Mouse (Mus musculus): ENCODE measurements around the gene Bpifb9a. TPM values are rescaled to one million over a fixed set of nuclear protein-coding genes. Genes with fewer than 3 reads are reported as not detected.
"Not testable (repeated sequence)": the region's sequence is repeated elsewhere in the genome, so short reads cannot be mapped to it uniquely, and the experiment has no call there.

The Bpifb9a gene
- polyA plus RNA-seq, 1 experiment from 2014 or later: not detected

DNA sequence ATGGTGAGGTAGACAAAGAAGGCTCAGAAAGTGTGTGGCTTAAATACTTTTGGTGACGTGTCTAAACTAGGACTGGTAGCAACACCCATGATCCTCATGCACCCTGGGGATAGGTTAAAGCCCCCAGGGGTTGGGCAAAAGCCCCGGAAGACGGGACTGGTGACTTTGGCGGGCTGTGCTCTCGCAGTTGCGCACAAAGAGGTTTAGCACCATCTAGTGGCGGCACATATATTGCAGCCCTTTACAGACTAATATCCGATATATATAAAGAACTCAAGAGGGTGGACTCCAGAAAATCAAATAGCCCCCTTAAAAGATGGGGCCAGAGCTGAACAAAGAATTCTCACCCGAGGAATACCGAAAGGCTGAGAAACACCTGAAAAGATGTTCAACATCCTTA lies 37.1 kb downstream of the Bpifb9a start:
- 2% methylated on average over 10 of the region's 10 CpGs for WGBS
- 0 out of 2 replicates have a peak overlapping the region, but pooled peaks have one; percentile 31 for H3K4me2 ChIP-seq (replicated peaks; ENCODE audit: low read depth, low read length)
- H3K9ac ChIP-seq (replicated peaks; ENCODE audit: low read length); H3K4me1 ChIP-seq (ENCODE audit: insufficient read depth, low read length); H3K27ac ChIP-seq (ENCODE audit: low read length); H3K4me3 ChIP-seq (ENCODE audit: low read length); H3K27me3 ChIP-seq (ENCODE audit: insufficient read depth, low read length); H3K9me3 ChIP-seq (ENCODE audit: low read length); H3K36me3 ChIP-seq (ENCODE audit: insufficient read depth, low read length); ATAC-seq (ENCODE audit: low FRiP score, low TSS enrichment): not testable (repeated sequence)

GRCm38 (mm10) chr2:154300496-154300895 lies 42.8 kb downstream of the Bpifb9a start:
- Histone ChIP-seq H3K27ac (ENCODE audit: low read length) (no peak overlapping the region), H3K9me3 (ENCODE audit: low read length) (no peaks in the 10 kb centered on the region), H3K4me1 (ENCODE audit: insufficient read depth, low read length) (no peaks in the 10 kb centered on the region), H3K4me2 (replicated peaks; ENCODE audit: low read depth, low read length) (no peak overlapping the region), H3K4me3 (ENCODE audit: low read length) (no peak overlapping the region), H3K27me3 (ENCODE audit: insufficient read depth, low read length) (no peaks in the 10 kb centered on the region), H3K36me3 (ENCODE audit: insufficient read depth, low read length) (no peaks in the 10 kb centered on the region), H3K9ac (replicated peaks; ENCODE audit: low read length) (no peak overlapping the region)
- 29% methylated on average over 1 of the region's 1 CpGs for WGBS
- peak; percentile 54; the same call in 1 of the 2 replicates for ATAC-seq (ENCODE audit: low FRiP score, low TSS enrichment)

DNA sequence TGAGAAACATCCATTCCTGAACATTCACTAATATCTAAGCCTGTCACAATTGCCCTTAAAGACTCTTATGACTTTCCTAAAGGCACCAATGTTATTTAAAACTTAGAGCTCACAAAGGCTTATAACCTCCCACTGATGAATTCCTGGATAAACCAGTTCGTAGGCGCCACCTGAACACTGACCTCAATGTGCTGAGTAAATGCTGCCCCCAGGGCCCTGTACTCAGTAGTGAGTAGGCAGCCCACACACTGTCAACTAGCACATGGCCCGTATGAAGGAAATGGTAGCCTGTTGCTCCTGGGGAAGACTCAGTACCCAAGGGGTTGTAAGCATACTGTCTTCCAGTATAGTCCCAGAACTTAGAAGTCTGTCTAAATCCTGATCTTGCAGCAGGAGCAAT lies 44.1 kb downstream of the Bpifb9a start:
- Histone ChIP-seq H3K4me1 (ENCODE audit: insufficient read depth, low read length) (no peaks in the 10 kb centered on the region), H3K4me2 (replicated peaks; ENCODE audit: low read depth, low read length) (no peak overlapping the region), H3K27ac (ENCODE audit: low read length) (no peak overlapping the region), H3K27me3 (ENCODE audit: insufficient read depth, low read length) (no peaks in the 10 kb centered on the region), H3K9me3 (ENCODE audit: low read length) (no peaks in the 10 kb centered on the region), H3K9ac (replicated peaks; ENCODE audit: low read length) (no peak overlapping the region), H3K36me3 (ENCODE audit: insufficient read depth, low read length) (no peaks in the 10 kb centered on the region), H3K4me3 (ENCODE audit: low read length) (no peak overlapping the region)
- WGBS: 75% methylated on average over 3 of the region's 3 CpGs
- no peak for ATAC-seq (ENCODE audit: low FRiP score, low TSS enrichment)

DNA sequence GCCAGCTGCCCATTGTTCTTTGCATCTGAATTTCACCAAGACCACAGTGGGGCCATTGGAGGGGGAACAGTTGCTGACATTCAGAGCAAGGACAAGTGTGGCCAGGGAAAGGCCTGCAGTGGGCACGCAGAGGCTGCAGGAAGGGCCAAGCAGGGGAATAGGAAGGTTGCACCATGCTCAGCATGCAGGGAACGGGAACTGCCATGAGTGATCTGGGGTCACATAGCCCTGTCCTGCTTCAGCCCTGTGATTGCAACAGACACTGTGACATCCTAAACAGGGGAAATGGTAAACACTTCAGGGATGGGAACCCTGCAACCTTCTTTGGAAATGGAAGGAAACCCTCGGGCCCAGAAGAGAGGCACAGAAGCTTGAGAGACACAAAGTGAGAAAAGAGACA lies 47.0 kb downstream of the Bpifb9a start:
- H3K9ac ChIP-seq (replicated peaks; ENCODE audit: low read length); H3K36me3 ChIP-seq (ENCODE audit: insufficient read depth, low read length); H3K9me3 ChIP-seq (ENCODE audit: low read length); H3K4me3 ChIP-seq (ENCODE audit: low read length); ATAC-seq (ENCODE audit: low FRiP score, low TSS enrichment); H3K27me3 ChIP-seq (ENCODE audit: insufficient read depth, low read length); H3K4me2 ChIP-seq (replicated peaks; ENCODE audit: low read depth, low read length); H3K4me1 ChIP-seq (ENCODE audit: insufficient read depth, low read length); H3K27ac ChIP-seq (ENCODE audit: low read length): not testable (repeated sequence)
- 89% methylated on average over 1 of the region's 3 CpGs for WGBS

DNA sequence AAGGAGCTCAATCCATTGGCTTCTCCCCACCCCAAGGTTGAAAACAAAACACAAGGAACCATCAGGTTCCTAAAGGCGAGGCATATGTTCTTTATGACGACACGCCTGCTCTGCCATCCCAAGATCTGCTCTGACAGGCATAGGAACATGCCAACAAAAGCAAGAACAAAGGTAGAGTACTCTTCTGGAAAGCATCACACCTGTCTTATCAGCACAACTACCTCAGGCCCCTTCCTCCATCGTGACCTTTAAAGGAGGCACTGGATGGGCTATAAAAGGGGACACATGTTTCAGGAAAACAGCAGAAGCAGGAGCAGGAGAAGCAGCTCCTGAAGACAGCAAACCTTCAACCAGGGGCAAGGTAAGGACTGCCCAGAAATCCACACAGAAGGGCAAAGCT lies 49.3 kb downstream of the Bpifb9a start, which contains the start of gene Bpifb9b:
Gene Bpifb9b, plus strand, starts transcription at position 301 of the 400 bp plus-strand sequence.
- 81% methylated on average over 4 of the region's 4 CpGs for WGBS
- not testable (repeated sequence) for H3K36me3 ChIP-seq (ENCODE audit: insufficient read depth, low read length); H3K9ac ChIP-seq (replicated peaks; ENCODE audit: low read length); H3K27me3 ChIP-seq (ENCODE audit: insufficient read depth, low read length); H3K4me1 ChIP-seq (ENCODE audit: insufficient read depth, low read length); H3K27ac ChIP-seq (ENCODE audit: low read length); H3K4me2 ChIP-seq (replicated peaks; ENCODE audit: low read depth, low read length); H3K9me3 ChIP-seq (ENCODE audit: low read length); H3K4me3 ChIP-seq (ENCODE audit: low read length); ATAC-seq (ENCODE audit: low FRiP score, low TSS enrichment)

GRCm38 (mm10) chr2:154313771-154314170 lies 56.1 kb downstream of the Bpifb9a start:
- not testable (repeated sequence) for H3K36me3 ChIP-seq (ENCODE audit: insufficient read depth, low read length); H3K9me3 ChIP-seq (ENCODE audit: low read length); H3K27me3 ChIP-seq (ENCODE audit: insufficient read depth, low read length); H3K9ac ChIP-seq (replicated peaks; ENCODE audit: low read length); H3K4me2 ChIP-seq (replicated peaks; ENCODE audit: low read depth, low read length); H3K4me1 ChIP-seq (ENCODE audit: insufficient read depth, low read length); H3K27ac ChIP-seq (ENCODE audit: low read length); ATAC-seq (ENCODE audit: low FRiP score, low TSS enrichment); H3K4me3 ChIP-seq (ENCODE audit: low read length)
- 79% methylated on average over 5 of the region's 5 CpGs for WGBS

Other genes starting within 250 kb of the Bpifb9a start
- gene Bpifa2, start 249.6 kb upstream of the Bpifb9a start, polyA plus RNA-seq (2015; fragmentation: Nextera tagmentation; extraction: Ambion mirVana): not detected in 2 replicates
- gene Bpifa3, start 127.5 kb upstream of the Bpifb9a start, polyA plus RNA-seq (2015; fragmentation: Nextera tagmentation; extraction: Ambion mirVana): not detected in 2 replicates
- 0.29 TPM in 1 of 2 replicates, not detected in the other for gene Bpifa1, start 115.0 kb upstream of the Bpifb9a start, polyA plus RNA-seq (2015; fragmentation: Nextera tagmentation; extraction: Ambion mirVana)
- not detected in 2 replicates for gene Bpifa5, start 95.2 kb upstream of the Bpifb9a start, polyA plus RNA-seq (2015; fragmentation: Nextera tagmentation; extraction: Ambion mirVana)
- gene Bpifb1, start 67.0 kb upstream of the Bpifb9a start, polyA plus RNA-seq (2015; fragmentation: Nextera tagmentation; extraction: Ambion mirVana): not detected in 2 replicates
- gene Bpifb5, start 34.1 kb upstream of the Bpifb9a start, polyA plus RNA-seq (2015; fragmentation: Nextera tagmentation; extraction: Ambion mirVana): 0.73 and 0.81 TPM in 2 replicates
- gene Bpifb9b, start 49.4 kb downstream of the Bpifb9a start, polyA plus RNA-seq (2015; fragmentation: Nextera tagmentation; extraction: Ambion mirVana): not detected in 2 replicates
- 17.4 and 23.4 TPM in 2 replicates for gene Cdk5rap1, start 115.2 kb downstream of the Bpifb9a start, polyA plus RNA-seq (2015; fragmentation: Nextera tagmentation; extraction: Ambion mirVana)
- 9.5 and 12.2 TPM in 2 replicates for gene Snta1, start 150.2 kb downstream of the Bpifb9a start, polyA plus RNA-seq (2015; fragmentation: Nextera tagmentation; extraction: Ambion mirVana)
- gene Cbfa2t2, start 178.6 kb downstream of the Bpifb9a start, polyA plus RNA-seq (2015; fragmentation: Nextera tagmentation; extraction: Ambion mirVana): 44.2 and 48.3 TPM in 2 replicates